Mouse (Mus musculus): ENCODE data around the gene Rfx8.

- TF ChIP-seq CTCF (IDR thresholded peaks at IDR 0.05; ENCODE audit: extremely low read depth, insufficient read depth, low read length) (no peak), POLR2A (IDR thresholded peaks at IDR 0.05; ENCODE audit: extremely low read depth, insufficient read depth, low read length) (no peak)
Measured at GRCm38 (mm10) chr1:39729919-39730318, 9.1 kb upstream of the Rfx8 start.
